Mouse (Mus musculus): ENCODE measurements around the gene Nbeal2. TPM values are rescaled to one million over a fixed set of nuclear protein-coding genes. Genes with fewer than 3 reads are reported as not detected.
A peak's percentile ranks its signal among the peaks of the same experiment; 100 is the strongest.

Gene Nbeal2
- polyA plus RNA-seq, 1 experiment from 2014 or later, result 0.53 TPM

GRCm38 (mm10) chr9:110632671-110633070 lies 21.3 kb downstream of the Nbeal2 start:
- Histone ChIP-seq H3K4me2 (ENCODE audit: low read depth, severe bottlenecking) (no peak overlapping the region), H3K9ac (ENCODE audit: low read length) (no peak overlapping the region), H3K27me3 (ENCODE audit: control insufficient read depth, insufficient read depth, low read length) (peaks cover 21% of the 10 kb centered on the region), H3K36me3 (ENCODE audit: control insufficient read depth, insufficient read depth, low read length) (no peaks in the 10 kb centered on the region), H3K4me1 (ENCODE audit: control insufficient read depth, insufficient read depth, low read length) (peaks cover 2% of the 10 kb centered on the region; the same call in 1 of the 2 replicates), H3K4me3 (ENCODE audit: low read depth, low read length) (no peak overlapping the region), H3K27ac (replicated peaks; ENCODE audit: low read depth, low read length) (no peak overlapping the region), H3K9me3 (ENCODE audit: control insufficient read depth, low read length) (no peaks in the 10 kb centered on the region)
- ATAC-seq (ENCODE audit: insufficient number of reproducible peaks, low FRiP score, low TSS enrichment, low read depth) (no peak), DNase-seq (ENCODE audit: low spot score) (no peak)
- WGBS, result 75% methylated on average over 15 of the region's 15 CpGs

DNA sequence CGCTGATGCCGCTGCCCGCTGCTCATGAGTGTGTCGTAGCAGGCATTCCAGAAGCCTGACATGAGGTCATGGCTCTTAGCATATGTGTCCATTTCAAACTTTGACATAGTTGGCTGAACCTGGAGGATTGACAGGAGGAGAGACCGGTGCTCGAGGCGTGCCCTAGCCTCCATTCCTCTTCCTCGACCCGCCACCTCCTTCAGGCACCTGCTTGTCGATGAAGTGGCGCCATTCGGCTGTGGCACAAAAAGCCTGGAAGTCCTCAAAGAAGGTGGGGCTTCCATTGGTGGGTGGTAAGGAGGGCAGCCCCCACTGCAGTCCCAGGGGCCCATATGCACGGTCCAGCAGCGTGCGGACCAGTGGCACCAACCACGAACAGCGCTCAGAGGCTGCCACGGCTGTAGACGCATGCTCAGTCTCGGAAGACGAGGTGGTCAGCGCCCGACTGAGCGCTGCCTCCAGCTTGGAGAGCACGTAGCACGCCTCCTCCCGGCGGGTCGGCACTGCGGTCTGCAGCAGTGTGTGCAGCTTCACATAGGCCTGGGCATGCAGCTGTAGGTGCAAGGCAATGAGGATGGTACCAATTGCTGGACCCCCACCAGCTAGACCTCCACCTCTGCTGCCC lies 22.2 kb downstream of the Nbeal2 start:
- H3K4me1 ChIP-seq (ENCODE audit: control insufficient read depth, insufficient read depth, low read length), result peaks cover 2% of the 10 kb centered on the region; the same call in 1 of the 2 replicates
- H3K9ac ChIP-seq (ENCODE audit: low read length), result peak overlapping the region; percentile 30; the same call in 1 of the 2 replicates
- peak overlapping the region; percentile 14 for H3K4me3 ChIP-seq (ENCODE audit: low read depth, low read length)
- H3K9me3 ChIP-seq (ENCODE audit: control insufficient read depth, low read length), result no peaks in the 10 kb centered on the region
- H3K27me3 ChIP-seq (ENCODE audit: control insufficient read depth, insufficient read depth, low read length), result peaks cover 21% of the 10 kb centered on the region
- WGBS, result 8% methylated on average over 30 of the region's 30 CpGs
- no peak overlapping the region for H3K27ac ChIP-seq (replicated peaks; ENCODE audit: low read depth, low read length)
- ATAC-seq (ENCODE audit: insufficient number of reproducible peaks, low FRiP score, low TSS enrichment, low read depth), result no peak
- no peaks in the 10 kb centered on the region for H3K36me3 ChIP-seq (ENCODE audit: control insufficient read depth, insufficient read depth, low read length)
- peak overlapping the region; percentile 58 for H3K4me2 ChIP-seq (ENCODE audit: low read depth, severe bottlenecking)
- peak; percentile 61 for DNase-seq (ENCODE audit: low spot score)

DNA sequence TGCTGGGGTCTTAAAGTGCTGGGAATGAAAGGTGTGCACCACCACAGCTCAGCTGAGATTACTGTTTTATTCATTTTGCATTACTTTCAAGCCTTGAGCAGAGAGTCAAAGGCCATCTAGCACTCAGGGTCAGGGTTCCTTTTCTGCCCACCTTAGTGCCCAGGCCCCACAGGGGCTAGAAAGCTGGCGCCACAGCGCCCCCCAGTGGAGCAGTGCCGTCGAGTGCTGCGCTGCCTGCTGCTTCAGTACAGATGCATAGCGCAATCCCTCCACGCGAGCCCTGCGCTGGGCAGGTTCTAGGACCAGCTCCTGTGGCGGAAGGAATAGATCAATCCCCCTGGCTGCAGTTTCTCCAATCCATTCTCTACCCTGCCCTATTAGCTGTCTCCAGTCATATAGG lies 22.8 kb downstream of the Nbeal2 start:
- Histone ChIP-seq H3K27me3 (ENCODE audit: control insufficient read depth, insufficient read depth, low read length) (peaks cover 21% of the 10 kb centered on the region), H3K27ac (replicated peaks; ENCODE audit: low read depth, low read length) (no peak overlapping the region), H3K9ac (ENCODE audit: low read length) (no peak overlapping the region; the same call in 1 of the 2 replicates), H3K4me3 (ENCODE audit: low read depth, low read length) (peak overlapping the region; percentile 14), H3K36me3 (ENCODE audit: control insufficient read depth, insufficient read depth, low read length) (no peaks in the 10 kb centered on the region), H3K4me1 (ENCODE audit: control insufficient read depth, insufficient read depth, low read length) (peaks cover 2% of the 10 kb centered on the region; the same call in 1 of the 2 replicates), H3K4me2 (ENCODE audit: low read depth, severe bottlenecking) (peak overlapping the region; percentile 58), H3K9me3 (ENCODE audit: control insufficient read depth, low read length) (no peaks in the 10 kb centered on the region)
- no peak for ATAC-seq (ENCODE audit: insufficient number of reproducible peaks, low FRiP score, low TSS enrichment, low read depth)
- 9% methylated on average over 10 of the region's 10 CpGs for WGBS
- DNase-seq (ENCODE audit: low spot score), result peak; percentile 87

GRCm38 (mm10) chr9:110630171-110630570 lies 23.8 kb downstream of the Nbeal2 start:
- no peak overlapping the region for H3K4me2 ChIP-seq (ENCODE audit: low read depth, severe bottlenecking)
- H3K27me3 ChIP-seq (ENCODE audit: control insufficient read depth, insufficient read depth, low read length), result peaks cover 19% of the 10 kb centered on the region
- no peaks in the 10 kb centered on the region for H3K36me3 ChIP-seq (ENCODE audit: control insufficient read depth, insufficient read depth, low read length)
- DNase-seq (ENCODE audit: low spot score) (no peak), ATAC-seq (ENCODE audit: insufficient number of reproducible peaks, low FRiP score, low TSS enrichment, low read depth) (no peak)
- no peaks in the 10 kb centered on the region for H3K9me3 ChIP-seq (ENCODE audit: control insufficient read depth, low read length)
- peaks cover 4% of the 10 kb centered on the region; the same call in 1 of the 2 replicates for H3K4me1 ChIP-seq (ENCODE audit: control insufficient read depth, insufficient read depth, low read length)
- H3K27ac ChIP-seq (replicated peaks; ENCODE audit: low read depth, low read length), result no peak overlapping the region
- 89% methylated on average over 15 of the region's 15 CpGs for WGBS
- no peak overlapping the region for H3K4me3 ChIP-seq (ENCODE audit: low read depth, low read length)
- H3K9ac ChIP-seq (ENCODE audit: low read length), result no peak overlapping the region

GRCm38 (mm10) chr9:110625350-110625908 lies 28.5 kb downstream of the Nbeal2 start:
- WGBS, result 63% methylated on average over 11 of the region's 11 CpGs
- Histone ChIP-seq H3K9ac (ENCODE audit: low read length) (peak overlapping the region; percentile 68), H3K27me3 (ENCODE audit: control insufficient read depth, insufficient read depth, low read length) (no peaks in the 10 kb centered on the region), H3K27ac (replicated peaks; ENCODE audit: low read depth, low read length) (0 out of 2 replicates have a peak overlapping the region, but pooled peaks have one; percentile 36), H3K9me3 (ENCODE audit: control insufficient read depth, low read length) (no peaks in the 10 kb centered on the region), H3K36me3 (ENCODE audit: control insufficient read depth, insufficient read depth, low read length) (peaks cover 8% of the 10 kb centered on the region), H3K4me1 (ENCODE audit: control insufficient read depth, insufficient read depth, low read length) (peaks cover 9% of the 10 kb centered on the region; the same call in 1 of the 2 replicates), H3K4me3 (ENCODE audit: low read depth, low read length) (peak overlapping the region; percentile 50), H3K4me2 (ENCODE audit: low read depth, severe bottlenecking) (peak overlapping the region; percentile 97)
- DNase-seq (ENCODE audit: low spot score) (no peak), ATAC-seq (ENCODE audit: insufficient number of reproducible peaks, low FRiP score, low TSS enrichment, low read depth) (no peak)

DNA sequence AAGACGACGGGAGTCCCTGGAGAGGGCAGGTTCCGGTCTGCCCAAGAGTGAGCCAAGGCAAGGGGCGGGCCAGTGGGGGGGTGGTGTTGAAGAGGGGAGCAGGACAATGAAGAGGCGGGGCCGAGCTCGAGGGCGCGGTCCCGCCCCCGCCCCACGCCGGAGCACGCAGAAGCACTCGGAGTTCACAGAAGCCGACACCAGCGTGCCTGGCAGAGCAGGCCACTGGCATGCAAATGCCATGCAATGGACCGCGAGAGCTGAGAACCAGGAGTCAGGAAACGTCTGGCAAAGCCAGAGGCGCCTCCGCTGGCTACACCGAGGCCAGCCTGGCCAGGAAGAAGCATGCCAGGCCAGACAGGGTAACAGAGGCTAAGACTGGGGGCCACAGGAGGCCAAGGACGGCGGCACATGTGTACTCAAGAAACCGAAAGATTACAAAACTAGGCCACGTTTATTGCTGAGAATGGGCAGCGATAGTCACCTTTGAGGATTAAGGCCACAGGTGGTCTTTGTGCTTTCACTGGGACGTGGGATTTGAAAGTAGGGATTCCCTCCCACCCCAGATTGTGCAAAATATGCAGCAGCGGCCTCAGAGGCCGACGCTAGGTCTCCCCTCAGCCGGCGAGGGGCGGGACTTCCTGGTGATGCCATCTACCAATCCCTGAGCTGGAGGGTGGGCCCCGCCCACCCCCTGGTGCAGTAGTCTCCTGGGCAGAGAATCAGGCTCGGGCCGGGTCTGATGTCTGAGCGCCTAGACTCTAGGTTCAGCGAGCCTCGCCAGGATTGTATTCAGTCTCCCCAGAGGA lies 29.4 kb downstream of the Nbeal2 start, which contains the start of gene Nradd:
TSS of gene Nradd (minus strand) at position 92 of the 806 bp plus-strand sequence.
- peak within 1 kb of the TSS; percentile 97 for H3K4me2 ChIP-seq (ENCODE audit: low read depth, severe bottlenecking)
- peak; percentile 89 for ATAC-seq (ENCODE audit: insufficient number of reproducible peaks, low FRiP score, low TSS enrichment, low read depth)
- under 1% methylated on average over 41 of the region's 41 CpGs for WGBS
- H3K27ac ChIP-seq (replicated peaks; ENCODE audit: low read depth, low read length), result peak within 1 kb of the TSS; percentile 82
- no peaks in the 10 kb centered on the region for H3K9me3 ChIP-seq (ENCODE audit: control insufficient read depth, low read length)
- H3K36me3 ChIP-seq (ENCODE audit: control insufficient read depth, insufficient read depth, low read length), result peaks cover 8% of the 10 kb centered on the region
- peak within 1 kb of the TSS; percentile 50 for H3K4me3 ChIP-seq (ENCODE audit: low read depth, low read length)
- H3K27me3 ChIP-seq (ENCODE audit: control insufficient read depth, insufficient read depth, low read length), result no peaks in the 10 kb centered on the region
- H3K4me1 ChIP-seq (ENCODE audit: control insufficient read depth, insufficient read depth, low read length), result peaks cover 9% of the 10 kb centered on the region; the same call in 1 of the 2 replicates
- peak within 1 kb of the TSS; percentile 68 for H3K9ac ChIP-seq (ENCODE audit: low read length)
- DNase-seq (ENCODE audit: low spot score), result peak; percentile 94

- Histone ChIP-seq H3K36me3 (ENCODE audit: control insufficient read depth, insufficient read depth, low read length) (peaks cover 12% of the 10 kb centered on the region), H3K9me3 (ENCODE audit: control insufficient read depth, low read length) (no peaks in the 10 kb centered on the region), H3K4me2 (ENCODE audit: low read depth, severe bottlenecking) (peak overlapping the region; percentile 97), H3K4me1 (ENCODE audit: control insufficient read depth, insufficient read depth, low read length) (peaks cover 9% of the 10 kb centered on the region; the same call in 1 of the 2 replicates), H3K4me3 (ENCODE audit: low read depth, low read length) (peak overlapping the region; percentile 50), H3K9ac (ENCODE audit: low read length) (peak overlapping the region; percentile 68), H3K27me3 (ENCODE audit: control insufficient read depth, insufficient read depth, low read length) (no peaks in the 10 kb centered on the region), H3K27ac (replicated peaks; ENCODE audit: low read depth, low read length) (no peak overlapping the region; the same call in 1 of the 2 replicates)
- ATAC-seq (ENCODE audit: insufficient number of reproducible peaks, low FRiP score, low TSS enrichment, low read depth) (no peak; the same call in 1 of the 2 replicates), DNase-seq (ENCODE audit: low spot score) (no peak)
- WGBS, result 34% methylated on average over 8 of the region's 8 CpGs
These were observed 30.4 kb downstream of the Nbeal2 start for GRCm38 (mm10) chr9:110623416-110624195.
